Mouse (Mus musculus) midbrain, embryonic 16.5 days (tissue): Measurements from ENCODE around the gene Arhgap20. TPM values are rescaled to one million over a fixed set of nuclear protein-coding genes. Genes with fewer than 3 reads are reported as not detected.

Experiments used
- ATAC-seq: fragments of 200-750 bp; cut with Nextera tagmentation; 2 replicates; pipeline ENCODE4 v1.8.0; 2017; ENCODE audit warnings: moderate TSS enrichment
- H3K27ac ChIP-seq: fragments of 300-500 bp; sonication (generic); 2 replicates; pipeline ENCODE4 v1.5.1; 2014; ENCODE audit warnings: mild to moderate bottlenecking, low read length, mixed read lengths
- H3K27me3 ChIP-seq: fragments of 300-500 bp; sonication (generic); 2 replicates; pipeline ENCODE4 v1.6.1; 2014; ENCODE audit warnings: low read depth, low read length, mixed read lengths; ENCODE audit not compliant: control insufficient read depth, insufficient read depth
- H3K36me3 ChIP-seq: fragments of 300-500 bp; sonication (generic); 2 replicates; pipeline ENCODE4 v1.6.1; 2014; ENCODE audit warnings: mild to moderate bottlenecking, low read length, moderate library complexity, mixed read lengths; ENCODE audit not compliant: control insufficient read depth, insufficient read depth
- H3K4me1 ChIP-seq: fragments of 300-500 bp; sonication (generic); 2 replicates; pipeline ENCODE4 v1.6.1; 2014; ENCODE audit warnings: mild to moderate bottlenecking, low read length, mixed read lengths; ENCODE audit not compliant: control insufficient read depth, insufficient read depth
- H3K4me2 ChIP-seq: fragments of 300-500 bp; sonication (generic); 2 replicates; pipeline ENCODE4 v1.6.1; 2014; ENCODE audit warnings: mild to moderate bottlenecking, low read length, mixed read lengths
- H3K4me3 ChIP-seq: fragments of 300-500 bp; sonication (generic); 2 replicates; pipeline ENCODE4 v1.5.1; 2014; ENCODE audit warnings: low read depth, mild to moderate bottlenecking, low read length, moderate library complexity, mixed read lengths
- H3K9ac ChIP-seq: fragments of 300-500 bp; sonication (generic); 2 replicates; pipeline ENCODE4 v1.6.1; 2014; ENCODE audit warnings: low read depth, low read length, mixed read lengths
- H3K9me3 ChIP-seq: fragments of 300-500 bp; sonication (generic); replicated peaks from 2 replicates; pipeline ENCODE4 v1.6.1; 2014; ENCODE audit warnings: mild to moderate bottlenecking, low read length, mixed read lengths; ENCODE audit not compliant: control insufficient read depth, poor library complexity, severe bottlenecking
- WGBS: fragments of 180-500 bp; shearing (Covaris S2); extraction: QIAGEN DNeasy Blood & Tissue Kit; methylation state at CpG from one replicate; pipeline ENCODE4 v1.1.7; 2014; 5-methylcytosine and 5-hydroxymethylcytosine counted together
- polyA plus RNA-seq: library from polyadenylated mRNA; unstranded; fragments of >200 nt; fragmentation: Nextera tagmentation; extraction: Ambion mirVana; gene quantifications from 2 replicates; pipeline ENCODE4 v1.2.1, GENCODE M21; 2015

Gene Arhgap20
- polyA plus RNA-seq: 17.5 and 18.8 TPM in 2 replicates

GRCm38 (mm10) chr9:51764921-51765416 lies at the start of gene Arhgap20:
Gene Arhgap20 (plus strand): TSS chr9:51765337.
- ATAC-seq: peak; percentile 95
- peak within 1 kb of the TSS; percentile 71 for H3K4me3 ChIP-seq
- peaks cover 3% of the 10 kb centered on the region for H3K27me3 ChIP-seq
- peak within 1 kb of the TSS; percentile 92 for H3K27ac ChIP-seq
- H3K36me3 ChIP-seq: no peaks in the 10 kb centered on the region
- WGBS: under 1% methylated on average over 53 of the region's 77 CpGs
- peaks cover 17% of the 10 kb centered on the region for H3K4me1 ChIP-seq
- H3K9me3 ChIP-seq: no peaks in the 10 kb centered on the region
- H3K9ac ChIP-seq: peak within 1 kb of the TSS; percentile 82
- H3K4me2 ChIP-seq: peak within 1 kb of the TSS; percentile 62

- no peak overlapping the region for H3K4me3 ChIP-seq
- no peaks in the 10 kb centered on the region for H3K4me1 ChIP-seq
- no peak overlapping the region for H3K4me2 ChIP-seq
- 89% methylated on average over 3 of the region's 3 CpGs for WGBS
- ATAC-seq: no peak
- H3K27me3 ChIP-seq: no peaks in the 10 kb centered on the region
- no peaks in the 10 kb centered on the region for H3K9me3 ChIP-seq
- H3K9ac ChIP-seq: no peak overlapping the region
- H3K27ac ChIP-seq: no peak overlapping the region
- no peaks in the 10 kb centered on the region for H3K36me3 ChIP-seq
Measured at GRCm38 (mm10) chr9:51718793-51719192, 46.3 kb upstream of the Arhgap20 start.

- Histone ChIP-seq H3K4me3 (no peak overlapping the region), H3K27me3 (no peaks in the 10 kb centered on the region), H3K9ac (no peak overlapping the region), H3K9me3 (no peaks in the 10 kb centered on the region), H3K4me2 (no peak overlapping the region), H3K36me3 (no peaks in the 10 kb centered on the region), H3K27ac (no peak overlapping the region), H3K4me1 (no peaks in the 10 kb centered on the region)
- ATAC-seq: no peak
- 64% methylated on average over 6 of the region's 6 CpGs for WGBS
Measured at GRCm38 (mm10) chr9:51727960-51728359, 37.2 kb upstream of the Arhgap20 start.

GRCm38 (mm10) chr9:51735180-51736034 lies 29.7 kb upstream of the Arhgap20 start:
- Histone ChIP-seq H3K36me3 (no peaks in the 10 kb centered on the region), H3K27me3 (no peaks in the 10 kb centered on the region), H3K9me3 (no peaks in the 10 kb centered on the region), H3K4me1 (peaks cover 20% of the 10 kb centered on the region), H3K27ac (peak overlapping the region; percentile 17; the same call in 1 of the 2 replicates), H3K9ac (no peak overlapping the region), H3K4me2 (no peak overlapping the region), H3K4me3 (no peak overlapping the region)
- ATAC-seq: 0 out of 2 replicates have a peak, but pooled peaks have one; percentile 23
- WGBS: 47% methylated on average over 9 of the region's 9 CpGs

GRCm38 (mm10) chr9:51736750-51737368 lies 28.3 kb upstream of the Arhgap20 start:
- H3K9ac ChIP-seq: no peak overlapping the region
- H3K27ac ChIP-seq: 0 out of 2 replicates have a peak overlapping the region, but pooled peaks have one; percentile 0
- H3K4me1 ChIP-seq: peaks cover 20% of the 10 kb centered on the region
- H3K4me2 ChIP-seq: no peak overlapping the region
- no peak overlapping the region for H3K4me3 ChIP-seq
- no peaks in the 10 kb centered on the region for H3K9me3 ChIP-seq
- peak; percentile 77 for ATAC-seq
- H3K36me3 ChIP-seq: no peaks in the 10 kb centered on the region
- WGBS: 55% methylated on average over 5 of the region's 5 CpGs
- no peaks in the 10 kb centered on the region for H3K27me3 ChIP-seq

- Histone ChIP-seq H3K9me3 (no peaks in the 10 kb centered on the region), H3K4me2 (no peak overlapping the region), H3K9ac (no peak overlapping the region), H3K4me1 (peaks cover 20% of the 10 kb centered on the region), H3K4me3 (no peak overlapping the region), H3K27ac (no peak overlapping the region), H3K36me3 (no peaks in the 10 kb centered on the region), H3K27me3 (no peaks in the 10 kb centered on the region)
- ATAC-seq: no peak
- 93% methylated on average over 9 of the region's 9 CpGs for WGBS
Measured at GRCm38 (mm10) chr9:51738349-51738748, 26.8 kb upstream of the Arhgap20 start.

GRCm38 (mm10) chr9:51739826-51740225 lies 25.3 kb upstream of the Arhgap20 start:
- Histone ChIP-seq H3K4me3 (no peak overlapping the region), H3K9me3 (no peaks in the 10 kb centered on the region), H3K4me2 (no peak overlapping the region), H3K36me3 (no peaks in the 10 kb centered on the region), H3K9ac (no peak overlapping the region), H3K27ac (no peak overlapping the region), H3K27me3 (no peaks in the 10 kb centered on the region), H3K4me1 (peaks cover 20% of the 10 kb centered on the region)
- no peak for ATAC-seq
- 79% methylated on average over 4 of the region's 4 CpGs for WGBS

- H3K4me1 ChIP-seq: no peaks in the 10 kb centered on the region
- no peak overlapping the region for H3K9ac ChIP-seq
- no peak for ATAC-seq
- no peak overlapping the region for H3K4me3 ChIP-seq
- H3K9me3 ChIP-seq: no peaks in the 10 kb centered on the region
- H3K4me2 ChIP-seq: no peak overlapping the region
- no peak overlapping the region for H3K27ac ChIP-seq
- H3K27me3 ChIP-seq: no peaks in the 10 kb centered on the region
- no peaks in the 10 kb centered on the region for H3K36me3 ChIP-seq
- 81% methylated on average over 4 of the region's 4 CpGs for WGBS
Measured at GRCm38 (mm10) chr9:51750144-51750543, 15.0 kb upstream of the Arhgap20 start.

- peaks cover 6% of the 10 kb centered on the region; the same call in 1 of the 2 replicates for H3K4me1 ChIP-seq
- ATAC-seq: no peak
- no peak overlapping the region for H3K4me3 ChIP-seq
- H3K9ac ChIP-seq: no peak overlapping the region
- H3K9me3 ChIP-seq: no peaks in the 10 kb centered on the region
- H3K4me2 ChIP-seq: no peak overlapping the region
- no peak overlapping the region for H3K27ac ChIP-seq
- no peaks in the 10 kb centered on the region for H3K36me3 ChIP-seq
- WGBS: 67% methylated on average over 2 of the region's 2 CpGs
- H3K27me3 ChIP-seq: peaks cover 3% of the 10 kb centered on the region
Measured at GRCm38 (mm10) chr9:51761003-51761402, 4.1 kb upstream of the Arhgap20 start.
